Mouse (Mus musculus) forebrain, embryonic 16.5 days (tissue): ENCODE results near the gene Rnaseh1. TPM values are rescaled to one million over a fixed set of nuclear protein-coding genes. Genes with fewer than 3 reads are reported as not detected.

Experiments used
- ATAC-seq: fragments of 200-750 bp; cut with Nextera tagmentation; 2 replicates; pipeline ENCODE4 v1.8.0; 2017; ENCODE audit warnings: mild to moderate bottlenecking, moderate library complexity
- H3K27ac ChIP-seq: fragments of 300-500 bp; sonication (generic); 2 replicates; pipeline ENCODE4 v1.5.1; 2014; ENCODE audit warnings: low read length, control low read depth
- H3K27me3 ChIP-seq: fragments of 300-500 bp; sonication (generic); replicated peaks from 2 replicates; pipeline ENCODE4 v1.6.1; 2014; ENCODE audit warnings: low read length; ENCODE audit not compliant: control insufficient read depth, insufficient read depth
- H3K36me3 ChIP-seq: fragments of 300-500 bp; sonication (generic); 2 replicates; pipeline ENCODE4 v1.6.1; 2014; ENCODE audit not compliant: control insufficient read depth, insufficient read depth
- H3K4me1 ChIP-seq: fragments of 300-500 bp; sonication (generic); replicated peaks from 2 replicates; pipeline ENCODE4 v1.6.1; 2014; ENCODE audit warnings: low read length; ENCODE audit not compliant: control insufficient read depth, insufficient read depth
- H3K4me2 ChIP-seq: fragments of 300-500 bp; sonication (generic); 2 replicates; pipeline ENCODE4 v1.6.1; 2014; ENCODE audit warnings: mild to moderate bottlenecking, low read length, control low read depth
- H3K4me3 ChIP-seq: fragments of 300-500 bp; sonication (generic); replicated peaks from 2 replicates; pipeline ENCODE4 v1.5.1; 2014; ENCODE audit warnings: mild to moderate bottlenecking, low read length, control low read depth
- H3K9ac ChIP-seq: fragments of 300-500 bp; sonication (generic); replicated peaks from 2 replicates; pipeline ENCODE4 v1.6.1; 2014; ENCODE audit warnings: low read depth, low read length, control low read depth
- H3K9me3 ChIP-seq: fragments of 300-500 bp; sonication (generic); 2 replicates; pipeline ENCODE4 v1.6.1; 2016; ENCODE audit warnings: low read length; ENCODE audit not compliant: control insufficient read depth
- WGBS: fragments of 180-500 bp; shearing (Covaris S2); extraction: QIAGEN DNeasy Blood & Tissue Kit; methylation state at CpG from one replicate; pipeline ENCODE4 v1.1.7; 2014; 5-methylcytosine and 5-hydroxymethylcytosine counted together
- polyA plus RNA-seq: library from polyadenylated mRNA; unstranded; fragments of >200 nt; fragmentation: Nextera tagmentation; extraction: Ambion mirVana; gene quantifications from 2 replicates; pipeline ENCODE4 v1.2.1, GENCODE M21; 2015

The Rnaseh1 gene
- polyA plus RNA-seq, 1 experiment from 2014 or later = 30.6 TPM

DNA sequence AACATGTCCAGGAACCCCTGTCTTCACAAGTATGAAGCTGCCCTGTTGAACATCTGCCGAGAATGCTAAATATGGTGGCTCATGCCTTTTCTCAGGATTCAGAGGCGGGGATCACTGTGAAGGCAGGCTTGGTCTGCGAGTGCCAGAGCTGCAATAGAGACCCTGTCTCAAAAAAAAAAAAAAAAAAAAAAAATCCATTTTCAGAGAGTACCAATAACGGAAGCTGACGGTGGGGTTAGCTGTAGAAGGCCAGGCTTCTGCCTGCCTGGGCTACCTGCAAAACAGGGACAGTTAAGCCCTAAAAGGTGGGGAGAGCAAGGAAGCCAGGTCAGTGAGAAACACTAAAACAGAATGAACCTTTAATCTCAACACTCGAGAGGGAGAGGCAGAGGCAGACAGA lies 12.9 kb upstream of the Rnaseh1 start:
- peaks cover 18% of the 10 kb centered on the region for H3K36me3 ChIP-seq
- H3K4me1 ChIP-seq = peaks cover 22% of the 10 kb centered on the region
- no peaks in the 10 kb centered on the region for H3K9me3 ChIP-seq
- peak overlapping the region; percentile 53 for H3K4me2 ChIP-seq
- H3K9ac ChIP-seq = no peak overlapping the region
- ATAC-seq = peak; percentile 5; the same call in 1 of the 2 replicates
- no peaks in the 10 kb centered on the region for H3K27me3 ChIP-seq
- peak overlapping the region; percentile 65 for H3K4me3 ChIP-seq
- WGBS = 91% methylated on average over 6 of the region's 6 CpGs
- no peak overlapping the region for H3K27ac ChIP-seq

DNA sequence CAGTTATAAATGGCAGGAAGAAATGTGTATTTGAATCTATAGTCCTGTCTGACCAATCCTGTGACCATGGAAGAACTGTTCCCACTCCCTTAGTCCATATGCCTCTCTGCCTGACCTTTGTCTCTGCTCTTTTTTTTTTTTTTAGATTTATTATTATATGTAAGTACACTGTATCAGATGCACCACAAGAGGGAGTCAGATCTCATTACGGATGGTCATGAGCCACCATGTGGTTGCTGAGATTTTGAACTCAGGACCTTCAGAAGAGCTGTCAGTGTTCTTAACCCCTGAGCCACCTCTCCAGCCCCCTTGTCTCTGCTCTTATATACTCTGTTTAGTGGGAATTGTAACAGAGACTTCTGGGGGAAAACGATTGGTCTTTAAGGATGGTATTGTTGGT lies 10.6 kb upstream of the Rnaseh1 start:
- Histone ChIP-seq H3K27ac (no peak overlapping the region), H3K4me2 (no peak overlapping the region), H3K4me1 (peaks cover 13% of the 10 kb centered on the region), H3K4me3 (no peak overlapping the region), H3K36me3 (no peaks in the 10 kb centered on the region), H3K9me3 (no peaks in the 10 kb centered on the region), H3K27me3 (0 out of 2 replicates have a peak, but pooled peaks cover 3% of the 10 kb centered on the region), H3K9ac (no peak overlapping the region)
- no peak for ATAC-seq
- 89% methylated on average over 2 of the region's 2 CpGs for WGBS

- Histone ChIP-seq H3K36me3 (peaks cover 12% of the 10 kb centered on the region), H3K9me3 (no peaks in the 10 kb centered on the region), H3K4me3 (no peak overlapping the region), H3K27ac (no peak overlapping the region), H3K4me2 (no peak overlapping the region), H3K4me1 (no peaks in the 10 kb centered on the region), H3K27me3 (no peaks in the 10 kb centered on the region), H3K9ac (no peak overlapping the region)
- ATAC-seq = no peak
- 88% methylated on average over 4 of the region's 4 CpGs for WGBS
Observed at GRCm38 (mm10) chr12:28662628-28663027, 13.2 kb downstream of the Rnaseh1 start.

GRCm38 (mm10) chr12:28666734-28667133 lies 17.3 kb downstream of the Rnaseh1 start:
- no peak for ATAC-seq
- no peak overlapping the region for H3K4me2 ChIP-seq
- H3K4me1 ChIP-seq = no peaks in the 10 kb centered on the region
- no peaks in the 10 kb centered on the region for H3K27me3 ChIP-seq
- H3K36me3 ChIP-seq = no peaks in the 10 kb centered on the region
- H3K27ac ChIP-seq = no peak overlapping the region
- no peak overlapping the region for H3K9ac ChIP-seq
- WGBS = 80% methylated on average over 4 of the region's 4 CpGs
- no peaks in the 10 kb centered on the region for H3K9me3 ChIP-seq
- no peak overlapping the region for H3K4me3 ChIP-seq

GRCm38 (mm10) chr12:28667287-28667686 lies 17.9 kb downstream of the Rnaseh1 start:
- no peak for ATAC-seq
- no peak overlapping the region for H3K9ac ChIP-seq
- H3K27me3 ChIP-seq = no peaks in the 10 kb centered on the region
- H3K36me3 ChIP-seq = no peaks in the 10 kb centered on the region
- H3K27ac ChIP-seq = no peak overlapping the region
- H3K4me2 ChIP-seq = no peak overlapping the region
- 63% methylated on average over 8 of the region's 8 CpGs for WGBS
- no peaks in the 10 kb centered on the region for H3K9me3 ChIP-seq
- no peak overlapping the region for H3K4me3 ChIP-seq
- H3K4me1 ChIP-seq = no peaks in the 10 kb centered on the region

DNA sequence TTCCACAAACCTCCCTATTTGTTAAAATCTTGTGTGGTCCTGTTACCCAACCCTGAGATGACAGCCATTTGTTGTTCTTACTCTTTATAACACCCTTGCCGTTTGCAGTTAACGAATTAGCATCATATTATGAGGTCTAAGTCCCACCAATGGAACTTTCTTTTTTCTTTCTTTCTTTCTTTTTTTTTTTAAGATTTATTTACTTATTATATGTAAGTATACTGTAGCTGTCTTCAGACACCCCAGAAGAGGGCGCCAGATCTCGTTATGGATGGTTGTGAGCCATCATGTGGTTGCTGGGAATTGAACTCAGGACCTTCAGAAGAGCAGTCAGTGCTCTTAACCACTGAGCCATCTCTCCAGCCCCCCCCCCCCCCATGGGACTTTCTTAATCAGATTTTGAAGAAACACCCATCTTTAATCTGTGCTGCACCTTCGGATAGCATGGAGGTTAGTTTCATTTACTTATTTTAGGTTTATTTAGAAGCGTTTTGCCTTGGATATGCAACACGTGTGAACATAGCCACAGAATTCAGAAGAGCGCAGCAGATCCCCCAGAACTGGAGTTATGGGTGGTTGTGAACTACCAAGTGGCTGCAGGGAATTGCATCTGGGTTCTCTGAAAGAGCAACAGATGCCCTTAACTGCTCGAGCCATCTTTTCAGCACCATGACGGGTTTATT lies 24.8 kb downstream of the Rnaseh1 start:
- 90% methylated on average over 10 of the region's 10 CpGs for WGBS

GRCm38 (mm10) chr12:28675121-28675924 lies 25.9 kb downstream of the Rnaseh1 start, which contains the start of gene Adi1:
Adi1 (plus strand) TSS chr12:28675231.
- Histone ChIP-seq H3K27ac (peak within 1 kb of the TSS; percentile 89), H3K4me3 (peak within 1 kb of the TSS; percentile 54), H3K4me2 (peak within 1 kb of the TSS; percentile 64), H3K4me1 (peaks cover 10% of the 10 kb centered on the region), H3K9ac (peak within 1 kb of the TSS; percentile 69), H3K36me3 (no peaks in the 10 kb centered on the region), H3K9me3 (no peaks in the 10 kb centered on the region), H3K27me3 (no peaks in the 10 kb centered on the region)
- 3% methylated on average over 53 of the region's 53 CpGs for WGBS
- ATAC-seq = peak; percentile 98

More for the DNA sequence above, 24.8 kb downstream of the Rnaseh1 start:
- Histone ChIP-seq H3K4me1 (peaks cover 10% of the 10 kb centered on the region), H3K4me3 (no peak overlapping the region), H3K9ac (no peak overlapping the region), H3K27ac (no peak overlapping the region), H3K4me2 (no peak overlapping the region), H3K9me3 (no peaks in the 10 kb centered on the region), H3K27me3 (no peaks in the 10 kb centered on the region), H3K36me3 (no peaks in the 10 kb centered on the region)
- ATAC-seq = no peak

DNA sequence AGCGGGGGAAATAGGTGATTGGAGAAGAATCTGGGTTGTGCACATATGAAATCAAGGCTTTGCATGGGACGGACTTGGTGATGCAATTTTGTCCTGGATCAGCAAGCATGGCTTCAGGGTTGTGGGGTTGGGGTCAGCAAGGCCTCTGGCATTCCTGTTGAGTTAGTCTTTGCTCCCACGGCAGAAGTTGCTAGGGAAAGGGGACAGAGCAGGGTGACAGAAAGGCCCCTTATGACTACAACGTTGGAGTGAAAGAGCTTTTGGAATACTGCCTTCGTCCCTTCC lies 26.5 kb downstream of the Rnaseh1 start:
- 70% methylated on average over 5 of the region's 5 CpGs for WGBS
- Histone ChIP-seq H3K9me3 (no peaks in the 10 kb centered on the region), H3K36me3 (no peaks in the 10 kb centered on the region), H3K4me3 (peak overlapping the region; percentile 54), H3K4me1 (peaks cover 10% of the 10 kb centered on the region), H3K9ac (peak overlapping the region; percentile 69), H3K27me3 (no peaks in the 10 kb centered on the region), H3K27ac (peak overlapping the region; percentile 89), H3K4me2 (peak overlapping the region; percentile 64)
- ATAC-seq = no peak

- ATAC-seq = no peak
- Histone ChIP-seq H3K4me1 (no peaks in the 10 kb centered on the region), H3K4me2 (no peak overlapping the region), H3K9ac (no peak overlapping the region), H3K4me3 (no peak overlapping the region), H3K9me3 (no peaks in the 10 kb centered on the region), H3K27ac (no peak overlapping the region), H3K27me3 (no peaks in the 10 kb centered on the region), H3K36me3 (peaks cover 2% of the 10 kb centered on the region; the same call in 1 of the 2 replicates)
- WGBS = 93% methylated on average over 1 of the region's 1 CpGs
Observed at GRCm38 (mm10) chr12:28684674-28685073, 35.3 kb downstream of the Rnaseh1 start.
